Mouse (Mus musculus) brain, adult 2 months (tissue): ENCODE measurements at regions not wholly inside any gene's neighbourhood (a gene's known extent, or its start where the extent isn't known, plus 50 kb on each side); places are given as distances from the start of the nearest gene placed in this dataset.
"Not testable (repeated sequence)": the region's sequence is repeated elsewhere in the genome, so short reads cannot be mapped to it uniquely, and the experiment has no call there.

ENCODE experiments used
- DNase-seq: peaks from one replicate; pipeline ENCODE4 v3.0.0; 2011; ENCODE audit warnings: low read depth, low spot score

DNA sequence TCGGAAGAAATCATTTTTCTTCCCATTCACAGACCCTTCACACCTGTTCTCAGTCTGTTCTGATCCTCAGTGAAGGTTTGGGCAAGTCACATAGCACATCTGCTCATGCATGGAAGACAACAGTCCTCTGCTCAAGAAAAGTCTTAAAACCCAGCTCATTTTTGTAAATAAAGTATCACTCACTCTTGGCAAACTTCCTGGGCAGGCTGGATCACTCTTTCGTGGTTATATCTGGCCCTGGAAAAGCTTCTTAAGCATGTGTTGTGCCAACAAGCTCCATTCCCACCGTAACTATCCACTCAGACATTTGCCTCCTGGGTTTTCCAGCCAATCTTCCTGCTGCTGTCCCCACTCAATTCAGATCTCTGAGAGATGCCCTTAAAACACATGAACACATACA lies 103.2 kb upstream of the Cep85l start:
- peak; percentile 35 for DNase-seq

DNA sequence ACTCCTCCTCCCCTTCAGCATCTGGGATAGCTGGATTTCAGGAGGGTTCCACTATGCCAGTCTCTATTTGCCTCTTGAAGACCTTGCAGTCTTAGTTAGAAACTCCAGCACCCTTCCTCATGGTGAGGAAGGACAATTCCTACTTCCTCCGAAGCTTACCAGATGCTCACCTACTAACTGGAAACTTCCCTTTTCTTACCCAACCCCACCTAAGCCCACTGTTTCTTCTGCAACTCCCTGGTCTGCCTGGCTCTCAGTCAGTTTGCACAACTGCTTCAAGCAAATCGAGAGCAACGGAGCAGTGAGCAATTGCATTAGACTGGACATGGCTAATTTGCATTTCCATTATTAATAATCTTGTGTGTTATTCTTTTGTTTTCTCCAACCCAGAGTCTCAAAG lies 90.5 kb upstream of the Cep85l start:
- DNase-seq: no peak

DNA sequence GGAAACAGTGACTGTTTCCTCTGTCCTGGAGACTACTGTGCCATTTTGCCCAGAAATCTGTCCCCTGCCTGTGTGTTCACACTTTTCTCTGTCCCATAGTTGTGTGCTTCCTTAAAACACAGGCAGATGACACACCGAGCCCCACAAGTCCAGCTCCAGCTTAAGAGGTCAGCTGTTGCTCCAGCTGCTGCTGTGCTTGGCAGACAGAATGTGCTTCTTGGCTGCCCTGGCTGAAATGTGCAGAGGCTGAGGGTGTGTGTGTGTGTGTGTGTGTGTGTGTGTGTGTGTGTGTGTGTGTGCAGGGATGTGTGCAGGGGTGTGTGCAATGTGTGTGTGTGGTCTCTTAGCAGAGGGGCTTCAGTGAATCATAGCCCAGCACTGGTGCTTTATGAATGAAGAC lies 89.9 kb upstream of the Cep85l start:
- peak; percentile 56 for DNase-seq

DNA sequence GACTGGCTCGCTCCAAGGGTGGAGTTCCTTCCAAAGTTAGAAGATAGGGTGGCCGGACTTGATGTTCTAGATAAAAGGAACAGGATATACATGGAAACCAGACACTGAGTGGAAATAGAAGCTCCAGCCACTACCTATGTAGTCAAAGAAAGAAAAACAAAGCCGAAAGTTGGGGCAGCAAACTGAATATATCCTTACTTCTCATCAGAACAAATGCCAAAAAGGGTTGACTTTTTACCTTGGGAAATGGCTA lies 88.5 kb upstream of the Cep85l start:
- no peak for DNase-seq

DNA sequence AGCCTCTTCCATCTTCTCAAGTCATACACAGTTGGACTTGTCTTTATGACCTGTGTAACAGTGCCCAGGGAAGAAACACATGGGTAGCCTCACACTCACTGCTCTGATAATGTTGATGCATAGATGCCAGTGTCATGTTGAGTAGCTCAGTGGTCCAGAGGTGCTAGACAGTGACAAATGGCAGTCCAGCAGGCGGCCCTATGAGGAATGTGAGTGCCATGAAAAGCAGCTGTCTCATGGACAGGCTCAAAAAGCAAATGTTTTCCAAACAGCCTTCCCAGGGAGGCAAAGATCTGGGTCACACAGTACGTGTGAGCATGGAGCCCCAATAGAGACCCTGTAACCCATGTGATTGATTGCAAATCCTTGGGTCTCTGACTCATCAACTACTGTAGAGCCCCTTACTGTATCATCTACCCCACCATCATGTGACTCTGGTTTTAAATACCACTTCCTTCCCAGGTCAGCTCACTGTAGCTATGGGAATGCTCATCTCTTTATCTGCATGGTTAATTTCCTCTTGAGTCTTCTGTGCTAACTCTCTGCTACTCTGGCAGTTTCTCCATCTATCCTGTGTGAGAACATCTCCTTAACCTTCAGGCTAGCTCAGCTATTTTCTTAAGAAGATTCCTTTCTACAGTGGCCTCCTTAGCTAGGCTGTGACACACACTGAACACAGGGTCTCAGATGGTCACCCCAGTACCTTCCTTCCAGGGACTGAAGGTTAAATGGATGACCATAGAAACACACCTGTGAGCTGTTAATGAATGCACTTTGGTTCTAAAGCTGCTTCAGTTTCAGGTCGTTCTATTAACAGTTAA lies 87.9 kb upstream of the Cep85l start:
- no peak for DNase-seq

DNA sequence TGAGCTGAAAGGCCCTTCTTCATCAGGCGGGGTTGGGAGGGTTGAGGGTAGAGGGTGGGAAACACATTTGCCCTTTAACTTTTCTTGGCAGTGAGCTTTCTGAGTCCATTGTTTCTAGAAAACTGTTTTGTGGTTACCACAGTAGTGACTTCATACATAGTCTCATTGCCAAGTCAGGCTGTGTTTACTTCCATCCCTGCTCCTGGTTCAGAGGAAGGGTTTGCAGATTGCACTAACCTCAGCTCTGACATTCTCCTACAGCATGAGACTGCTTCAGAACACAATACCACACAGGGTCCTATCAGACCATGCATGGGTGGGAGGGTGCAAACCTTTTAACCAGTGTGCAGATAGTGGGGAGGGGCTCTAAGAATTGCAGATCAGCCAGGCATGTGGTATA lies 87.1 kb upstream of the Cep85l start:
- DNase-seq: peak; percentile 56

DNA sequence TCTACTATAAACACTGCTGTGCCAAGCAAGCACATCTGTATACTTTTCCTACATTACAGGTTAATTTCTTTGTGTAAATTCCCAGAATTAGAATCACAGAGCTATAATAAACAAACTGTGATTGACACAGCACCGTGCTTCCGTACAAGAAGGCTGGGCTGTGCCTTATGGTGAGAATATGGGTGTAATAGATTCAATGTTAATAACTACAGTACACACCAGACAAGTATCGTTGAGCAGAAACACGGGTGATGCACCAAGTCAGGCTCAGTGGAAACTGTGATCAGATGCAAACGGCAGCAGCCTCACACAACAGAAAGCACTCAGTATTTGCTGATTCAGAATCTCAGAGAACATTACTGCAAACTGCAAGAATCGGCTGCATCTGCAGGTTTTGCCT lies 86.5 kb upstream of the Cep85l start:
- peak; percentile 14 for DNase-seq

DNA sequence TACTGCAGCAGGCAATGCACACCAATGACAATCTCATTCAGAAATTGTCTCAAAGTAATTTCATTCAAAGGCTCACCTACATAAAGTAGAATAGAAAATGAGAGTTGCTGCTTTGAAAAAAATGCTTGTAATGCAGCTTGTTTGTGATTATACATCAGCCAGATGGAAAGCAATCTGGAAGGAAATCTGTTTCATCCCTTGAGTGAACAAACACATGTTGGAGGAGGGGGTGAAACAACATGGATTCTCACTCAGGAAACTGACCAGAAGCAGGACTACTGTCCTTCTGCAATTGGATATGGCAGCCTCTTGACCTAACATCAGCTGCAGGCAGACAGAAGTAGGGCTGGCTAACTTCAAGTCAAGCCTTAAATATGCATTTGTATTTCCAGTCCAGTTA lies 84.8 kb upstream of the Cep85l start:
- peak; percentile 62 for DNase-seq

DNA sequence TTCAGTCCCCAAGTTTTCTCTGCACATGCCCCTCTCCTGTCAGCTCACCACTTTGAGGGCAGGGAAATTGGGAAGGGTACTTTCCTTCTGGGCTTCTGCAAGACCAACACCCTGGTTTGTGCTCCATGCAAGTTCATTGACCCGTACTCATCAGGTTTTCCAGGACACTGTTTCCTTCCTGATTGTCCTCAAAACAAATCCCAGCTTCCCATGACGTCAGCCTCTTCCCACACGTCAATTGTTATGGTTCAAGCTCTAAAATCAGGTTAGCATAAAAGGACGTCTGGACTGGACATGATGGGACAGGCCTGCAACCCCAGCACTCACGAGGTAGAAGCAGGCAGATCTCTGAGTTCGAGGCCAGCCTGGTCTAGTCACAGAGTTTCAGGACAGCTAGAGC lies 84.3 kb upstream of the Cep85l start:
- DNase-seq: no peak

DNA sequence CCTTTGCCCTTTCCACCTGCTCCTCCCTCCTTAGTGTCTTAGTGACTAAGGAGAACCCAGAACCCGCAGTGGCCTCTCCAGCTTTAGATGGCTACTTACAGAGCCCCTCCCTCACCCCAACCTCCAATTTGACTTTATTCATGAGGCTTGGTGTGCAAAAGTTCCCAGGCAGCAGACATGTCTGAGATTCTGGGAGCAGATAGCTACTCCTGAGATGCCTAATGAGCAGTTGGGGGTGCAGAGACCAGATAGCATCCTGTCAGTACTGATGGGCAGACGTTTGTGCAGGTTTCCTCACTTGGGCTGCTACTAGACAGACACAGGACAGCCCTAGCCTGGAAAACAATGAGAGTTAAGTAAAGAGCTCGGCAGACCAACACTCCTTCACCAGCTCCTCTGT lies 83.7 kb upstream of the Cep85l start:
- DNase-seq: no peak

DNA sequence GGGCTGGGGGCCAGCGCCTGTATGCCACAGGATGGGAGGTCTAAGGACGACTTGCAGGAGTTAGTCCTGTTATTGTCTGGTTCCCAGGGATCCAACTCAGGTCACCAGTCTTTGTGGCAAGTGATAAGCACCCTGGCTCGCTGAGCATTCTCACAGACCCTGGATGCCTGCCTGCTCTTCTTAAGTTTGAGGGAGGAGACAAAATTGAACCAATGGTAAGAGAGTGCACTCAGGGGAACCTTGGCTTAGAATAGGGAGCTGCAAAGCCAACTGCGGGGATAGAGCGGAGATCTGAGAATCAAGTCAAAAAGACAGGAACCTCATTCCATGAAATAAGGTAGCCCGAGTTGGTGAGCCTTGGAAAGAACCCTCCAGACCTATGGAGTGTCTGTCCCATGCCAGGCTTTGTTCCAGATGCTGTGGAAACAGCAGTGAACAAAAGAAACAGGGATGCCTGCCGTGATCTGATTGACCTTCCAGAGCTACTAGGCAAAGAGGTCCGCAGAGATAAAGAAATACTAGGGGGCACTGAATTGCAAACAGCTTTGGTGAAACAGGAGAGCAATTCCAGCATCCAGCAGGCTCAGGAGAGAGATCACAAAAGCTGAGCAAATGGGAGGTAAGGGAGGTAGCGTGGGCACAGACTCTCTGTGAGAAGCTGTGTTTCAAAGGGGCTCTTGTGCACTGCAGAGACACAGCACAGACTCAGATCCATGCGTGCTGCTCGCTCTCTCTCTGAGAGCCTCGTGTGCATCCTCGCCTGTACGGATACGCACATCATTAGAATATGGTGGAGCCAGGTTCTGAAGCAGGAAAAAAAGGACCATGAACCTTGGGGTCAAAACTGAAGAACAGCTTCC lies 82.9 kb upstream of the Cep85l start:
- DNase-seq: peak; percentile 64

DNA sequence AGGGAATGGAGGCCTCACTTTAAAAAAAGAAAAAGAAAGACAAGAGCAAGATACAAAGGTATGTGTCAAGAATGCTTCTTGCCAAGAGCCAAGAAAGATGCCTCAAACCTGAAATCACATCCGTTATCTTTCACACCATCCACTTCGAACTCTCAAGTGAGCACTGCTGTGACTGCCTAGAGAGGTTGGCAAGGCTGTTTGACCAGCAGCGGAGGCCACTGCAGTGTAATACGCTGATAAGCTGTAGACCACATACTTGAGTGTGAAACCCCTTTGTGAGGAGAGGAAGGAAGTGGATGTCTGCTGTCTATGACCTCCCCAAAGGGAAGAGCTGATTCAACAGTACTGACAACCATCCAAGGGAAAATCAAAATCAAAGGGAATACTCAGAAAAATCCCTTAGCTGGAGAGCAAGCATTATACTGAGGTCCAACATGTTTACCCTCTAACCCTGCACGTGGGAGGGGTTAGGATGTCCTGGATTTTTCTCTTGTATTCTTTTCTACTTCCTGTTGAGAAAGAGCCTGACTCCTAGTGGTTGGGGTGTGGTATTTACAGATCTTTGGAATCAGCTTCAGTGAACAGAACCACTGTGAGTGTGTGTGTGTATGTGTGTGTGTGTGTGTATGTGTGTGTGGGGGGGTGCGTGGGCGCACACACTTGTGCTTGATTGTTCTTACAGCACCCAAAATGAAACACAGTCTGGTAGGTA lies 81.5 kb upstream of the Cep85l start:
- peak; percentile 30 for DNase-seq

DNA sequence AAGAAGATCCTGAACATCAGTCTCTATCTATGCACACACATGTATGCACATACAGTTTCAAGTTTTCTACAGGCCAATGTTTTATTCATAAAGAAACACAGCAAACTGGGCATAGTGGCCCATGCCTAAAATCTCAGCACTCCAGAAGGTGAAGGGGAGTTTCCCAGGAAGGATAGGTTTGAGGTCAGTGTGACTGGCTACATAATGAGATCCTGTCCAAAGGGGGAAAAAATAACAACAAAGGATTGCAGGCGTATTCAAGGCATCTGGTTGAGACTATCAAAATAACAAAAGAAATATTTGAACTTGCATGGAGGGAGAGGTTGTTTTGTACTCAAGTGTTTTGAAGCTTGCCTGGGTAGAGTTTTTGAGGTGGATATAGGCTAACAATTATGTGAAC lies 80.0 kb upstream of the Cep85l start:
- DNase-seq: not testable (repeated sequence)

DNA sequence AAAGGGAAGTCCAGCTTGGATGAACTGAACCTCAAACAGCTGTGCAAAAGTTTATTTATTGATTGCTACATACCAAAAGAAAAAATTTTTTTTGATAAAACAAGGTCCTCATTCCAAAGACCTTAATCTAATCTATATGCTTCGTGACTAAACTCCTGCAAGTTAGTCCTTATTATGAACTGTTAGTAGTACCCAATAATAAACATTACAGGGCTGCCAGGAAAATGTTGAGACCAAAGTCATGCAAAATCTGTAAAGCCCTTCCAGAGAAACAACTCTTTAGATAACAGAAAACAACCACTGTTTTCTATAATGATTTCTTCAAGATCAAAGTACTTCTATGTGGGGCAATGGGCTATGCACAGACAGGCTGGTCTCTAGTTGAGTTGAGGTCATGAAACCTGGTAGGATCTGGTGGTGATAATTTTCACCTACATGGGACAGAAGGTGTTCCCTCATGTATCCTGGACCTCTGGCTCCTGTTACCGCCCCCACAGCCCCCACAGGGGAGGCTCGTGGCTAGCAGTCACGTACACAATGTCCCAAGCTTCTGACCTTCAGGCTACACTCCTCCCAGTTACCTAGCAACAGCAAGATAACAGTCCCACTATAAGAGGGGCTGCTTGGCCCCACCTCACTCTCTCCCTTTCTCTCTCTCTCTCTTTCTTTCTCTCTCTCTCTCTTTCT lies 76.4 kb upstream of the Cep85l start:
- DNase-seq: no peak

DNA sequence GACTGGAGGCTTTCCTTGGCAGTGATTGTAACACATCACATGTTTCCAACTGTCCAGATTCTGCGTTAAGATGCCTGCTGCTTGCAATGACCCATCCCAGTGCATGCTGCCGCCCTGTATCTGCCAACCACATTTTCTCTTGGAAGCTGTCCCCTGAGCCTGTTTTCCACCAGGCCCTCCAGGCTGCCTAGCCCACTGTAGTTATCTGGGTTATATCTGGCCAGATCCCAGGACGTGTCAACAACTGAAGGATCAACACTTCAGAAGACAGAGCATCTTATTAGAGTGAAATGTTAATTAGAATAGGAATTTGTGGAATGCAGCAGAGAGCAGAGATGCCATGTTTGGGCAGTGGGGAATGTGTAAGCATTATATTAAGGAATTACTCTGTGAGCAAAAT lies 65.0 kb upstream of the Cep85l start:
- no peak for DNase-seq

DNA sequence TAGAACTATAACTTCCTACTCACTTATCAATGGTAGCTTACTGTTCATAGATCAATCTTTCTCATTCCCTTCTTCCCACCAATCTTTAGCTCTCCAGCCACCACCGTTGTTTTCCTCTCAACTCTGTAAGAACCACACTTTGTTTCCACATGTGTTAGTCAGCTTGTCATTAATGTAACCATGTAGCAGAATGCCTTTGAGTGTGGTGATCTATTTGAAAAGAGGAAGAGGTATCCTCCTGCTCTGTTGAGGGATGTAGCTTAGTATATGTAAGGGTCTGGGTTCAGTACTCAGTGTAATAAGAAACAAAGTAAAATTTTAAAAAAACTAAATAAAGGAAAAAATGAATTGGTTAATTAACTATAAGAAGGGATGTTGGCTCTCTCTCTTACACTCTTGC lies 63.7 kb upstream of the Cep85l start:
- DNase-seq: no peak

DNA sequence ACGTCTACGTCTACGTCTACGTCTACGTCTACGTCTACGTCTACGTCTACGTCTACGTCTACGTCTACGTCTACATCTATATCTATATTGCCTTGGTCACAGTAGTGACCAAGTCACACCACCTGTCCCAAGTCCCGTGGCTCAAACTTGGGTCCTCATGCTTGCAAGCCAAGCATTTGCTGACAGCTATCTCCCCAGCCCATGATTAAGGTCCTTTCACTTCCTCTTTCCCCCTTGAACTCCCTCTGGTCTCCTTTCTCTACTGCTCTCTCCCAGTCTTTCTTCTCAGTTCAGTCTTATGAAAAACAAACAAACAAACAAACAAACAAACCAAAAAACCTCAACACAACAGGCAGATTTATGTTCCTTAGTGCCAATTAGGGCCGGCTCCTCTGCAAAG lies 63.2 kb upstream of the Cep85l start:
- no peak for DNase-seq

DNA sequence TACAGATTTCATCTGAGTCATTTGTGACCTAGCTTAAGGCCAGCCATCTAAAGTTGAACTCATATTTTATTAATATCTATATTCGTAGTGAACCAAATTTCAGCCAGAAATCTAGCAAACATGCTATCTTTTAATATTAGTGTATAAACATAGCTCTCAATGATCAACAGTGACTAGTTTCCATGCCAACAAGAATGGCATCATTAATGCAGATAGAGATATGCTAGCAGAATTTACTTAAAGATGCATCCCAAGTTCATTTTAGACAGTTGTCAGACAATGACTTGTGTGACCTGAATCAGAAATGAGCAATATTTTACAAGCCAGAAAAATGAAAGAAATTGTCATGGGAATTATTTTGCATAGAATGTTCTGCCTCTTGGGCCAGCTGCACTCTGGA lies 60.5 kb upstream of the Cep85l start:
- DNase-seq: no peak

DNA sequence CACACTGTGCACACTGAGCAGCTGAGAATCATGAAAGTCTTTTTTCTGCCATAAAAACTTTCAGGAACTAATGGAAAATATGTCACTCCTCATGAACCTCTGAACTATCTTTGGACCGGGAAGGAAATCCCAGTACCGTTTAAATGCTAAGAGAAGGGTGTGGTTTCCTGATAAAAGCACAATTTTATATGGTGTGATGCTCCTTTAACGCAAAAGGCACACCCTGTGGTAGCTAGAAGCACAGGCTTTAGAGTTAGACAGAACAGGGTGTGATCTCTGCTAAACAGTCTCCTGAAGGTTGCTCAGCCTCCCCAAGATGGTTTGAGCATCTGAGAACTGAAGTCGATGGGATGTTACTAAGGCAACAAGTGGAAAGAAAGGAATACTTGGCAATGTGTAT lies 58.6 kb upstream of the Cep85l start:
- DNase-seq: no peak

DNA sequence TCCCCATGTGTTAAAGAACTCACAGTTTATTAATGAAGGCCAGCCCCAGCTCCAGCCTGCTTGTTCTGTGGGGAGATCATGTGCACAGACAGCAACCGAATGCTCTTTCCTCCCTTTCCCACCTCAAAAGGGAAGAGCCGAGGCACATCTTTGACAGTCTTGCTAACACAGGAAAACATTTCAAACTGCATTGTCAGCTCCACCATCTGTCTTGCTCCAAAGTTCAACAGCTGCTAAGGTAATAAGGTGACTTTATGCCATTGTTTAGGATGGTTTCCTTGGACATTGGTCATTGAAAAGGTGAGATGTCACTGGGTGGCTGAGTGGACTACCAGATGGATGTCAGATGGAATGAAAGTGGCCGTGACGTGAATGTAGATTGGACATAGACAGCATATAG lies 58.0 kb upstream of the Cep85l start:
- DNase-seq: no peak

DNA sequence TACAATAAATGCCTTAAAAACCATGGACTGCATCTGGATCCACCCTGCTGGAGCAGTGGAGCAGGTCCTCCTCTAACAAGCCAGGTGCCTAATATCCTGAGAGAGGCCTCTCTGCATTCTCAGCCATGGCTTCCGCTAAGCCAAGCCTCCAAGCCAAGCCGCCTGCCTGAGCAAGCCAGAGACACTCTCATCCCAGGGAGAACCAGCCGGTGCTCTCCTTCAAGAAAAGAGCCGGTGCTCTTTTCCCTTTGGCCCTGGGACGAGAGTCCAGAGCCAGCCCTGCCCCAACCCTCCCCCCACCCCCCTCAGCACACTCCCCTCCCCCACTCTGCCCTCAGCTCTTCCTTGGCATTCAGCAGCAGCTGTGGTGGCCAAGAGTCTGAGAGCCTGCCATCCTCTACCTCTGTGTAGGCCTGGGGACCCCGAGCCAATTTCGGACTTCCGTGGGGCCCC lies 56.3 kb upstream of the Cep85l start:
- peak; percentile 19 for DNase-seq
